7 mouse cellular contexts compared by ENCODE assay signal in genomic region chr5:131430109-131430508, GRCm38 (mm10).
DNase-seq lines count a peak whose midpoint lies in the region.

No protein-coding gene starts in this region.

- DNase-seq in 416B (ENCODE audit: low read depth) (peak; percentile 26), ES-CJ7 (ENCODE audit: low read depth, low spot score) (peak; percentile 81)
- peak; percentile 80 for DNase-seq in cerebellum, adult 8-10 months
- DNase-seq in gastrocnemius, adult 8-10 months (ENCODE audit: low spot score in 2 of 2) = peak; percentile 31 to 47
- DNase-seq in kidney, postnatal 4 days = peak; percentile 77 to 79
- DNase-seq in lung, postnatal 10 days = peak; percentile 62
- DNase-seq in right cerebral cortex, postnatal 4 days = peak; percentile 63

Comparison
In these comparisons a context has a peak if more than half of its experiments do, and no peak if none do; other contexts are left out.
1. Peak in every context shown above with its lines: DNase-seq.
2. DNase-seq: peak in every context shown above with its lines; median percentile 81 in ES-CJ7; 80 in cerebellum, adult 8-10 months; 78 in kidney, postnatal 4 days; 63 in right cerebral cortex, postnatal 4 days; 62 in lung, postnatal 10 days; 39 in gastrocnemius, adult 8-10 months; 26 in 416B.